Mouse (Mus musculus): Measurements from ENCODE around the gene Gabrd.

Gabrd gene

GRCm38 (mm10) chr4:155344716-155345607 is 53.0 kb downstream of the Gabrd start:
- in situ Hi-C loops (cut with MboI; ENCODE audit: unreplicated experiment in 2 of 2), result no loop called here

DNA sequence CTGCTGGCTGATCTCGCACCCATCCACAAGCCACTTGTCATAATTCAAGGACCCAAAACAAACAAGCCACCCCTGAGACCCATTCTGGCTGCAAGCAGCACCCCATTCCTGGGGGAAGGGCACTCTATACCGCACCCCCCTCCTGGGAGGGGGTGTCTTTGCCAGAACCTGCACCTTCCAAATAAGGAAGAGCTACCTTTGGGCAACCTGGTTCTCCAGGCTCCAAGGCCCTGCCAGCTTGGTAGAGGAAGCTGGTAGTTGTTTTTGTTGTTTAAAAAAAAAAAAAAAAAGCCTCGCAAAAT is 53.7 kb downstream of the Gabrd start:
- in situ Hi-C loops (cut with MboI; ENCODE audit: unreplicated experiment in 2 of 2), result no loop called here

GRCm38 (mm10) chr4:155343415-155344298 is 54.3 kb downstream of the Gabrd start:
- in situ Hi-C loops (cut with MboI; ENCODE audit: unreplicated experiment in 2 of 2), result no loop called here

- in situ Hi-C loops (cut with MboI; ENCODE audit: unreplicated experiment in 2 of 2), result no loop called here
Measured at GRCm38 (mm10) chr4:155336284-155337050, 61.4 kb downstream of the Gabrd start.
